Mouse (Mus musculus) heart, adult 11 months (tissue): ENCODE data around the gene Gtf2ird2.

Experiments
- DNase-seq: peaks from one replicate; pipeline ENCODE4 v3.0.0; 2022

The Gtf2ird2 gene

DNA sequence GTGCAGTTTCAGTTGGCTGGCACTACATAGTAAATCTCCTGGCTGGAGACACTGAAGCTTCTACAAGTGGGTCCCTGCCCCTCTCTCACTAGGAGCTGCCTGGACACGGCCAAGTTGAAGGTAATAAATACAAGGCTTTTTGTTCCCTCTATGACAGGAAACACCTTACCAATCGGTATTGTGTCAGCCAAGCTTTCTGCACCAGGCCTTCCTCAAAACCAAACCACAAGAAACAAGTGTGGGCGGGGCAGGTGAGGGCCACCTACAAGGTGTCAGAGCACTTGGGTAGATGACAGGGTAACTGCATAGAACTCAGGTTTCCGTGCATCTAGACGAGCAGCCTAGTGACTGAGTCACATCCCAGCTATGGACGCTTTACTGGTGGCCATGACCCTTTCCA lies 53.0 kb downstream of the Gtf2ird2 start:
- no peak for DNase-seq

DNA sequence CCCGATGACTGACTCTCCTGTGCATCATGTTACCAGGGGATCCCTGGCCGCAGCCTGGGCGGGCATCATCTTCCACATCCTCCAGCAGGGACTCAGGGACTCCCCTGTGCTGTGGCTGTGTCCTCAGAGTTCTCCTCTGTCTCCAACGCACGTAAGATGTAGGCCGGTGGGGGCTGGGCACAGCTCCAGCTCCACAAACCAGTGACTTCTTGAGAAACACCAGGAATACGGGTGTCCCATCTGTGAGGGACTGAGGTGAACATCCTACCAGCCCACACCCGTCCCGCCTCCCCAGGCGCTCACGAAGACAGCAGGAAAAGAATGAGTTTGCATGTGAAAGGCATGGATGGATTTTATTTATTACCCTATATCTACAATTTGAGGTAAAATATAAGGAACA lies 53.7 kb downstream of the Gtf2ird2 start:
- DNase-seq = no peak

DNA sequence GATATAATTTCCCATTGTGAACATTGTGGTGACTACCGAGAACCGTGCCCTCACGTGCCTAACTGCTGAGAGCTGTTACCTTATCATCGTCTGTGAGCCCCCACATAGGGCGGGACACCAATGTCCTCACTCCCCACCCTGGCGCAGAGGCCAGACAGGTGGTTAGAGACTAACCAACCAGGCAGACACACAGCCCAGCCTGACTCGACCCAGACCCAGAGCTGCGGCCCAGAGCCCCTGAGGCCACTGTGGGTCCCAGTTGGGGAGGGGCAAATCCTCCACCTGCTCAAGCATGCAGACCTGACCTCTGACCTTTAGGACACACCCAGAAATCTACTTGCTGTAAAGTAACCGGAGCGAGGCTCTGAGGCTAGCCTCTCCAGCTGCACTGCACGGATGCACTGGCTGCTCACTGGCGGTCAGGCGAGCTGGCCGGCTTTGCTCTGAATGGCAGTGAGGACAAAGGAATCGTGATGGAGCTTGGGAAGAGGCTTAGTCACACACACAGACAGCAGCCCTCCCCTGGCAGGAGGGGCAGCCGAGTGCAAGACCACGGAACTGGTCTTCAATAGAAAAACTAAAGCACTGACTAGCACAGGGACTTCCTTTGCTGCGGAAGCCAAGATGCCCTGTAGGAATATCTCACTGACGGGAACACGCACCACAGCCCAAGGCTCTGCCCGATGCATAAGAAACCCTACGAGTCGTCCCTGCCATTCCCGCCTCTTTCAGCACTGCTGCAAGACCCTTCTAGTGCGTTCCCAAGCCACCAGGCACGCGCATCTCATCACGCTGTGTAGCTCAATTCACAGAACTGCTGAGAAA lies 54.3 kb downstream of the Gtf2ird2 start:
- DNase-seq = no peak

DNA sequence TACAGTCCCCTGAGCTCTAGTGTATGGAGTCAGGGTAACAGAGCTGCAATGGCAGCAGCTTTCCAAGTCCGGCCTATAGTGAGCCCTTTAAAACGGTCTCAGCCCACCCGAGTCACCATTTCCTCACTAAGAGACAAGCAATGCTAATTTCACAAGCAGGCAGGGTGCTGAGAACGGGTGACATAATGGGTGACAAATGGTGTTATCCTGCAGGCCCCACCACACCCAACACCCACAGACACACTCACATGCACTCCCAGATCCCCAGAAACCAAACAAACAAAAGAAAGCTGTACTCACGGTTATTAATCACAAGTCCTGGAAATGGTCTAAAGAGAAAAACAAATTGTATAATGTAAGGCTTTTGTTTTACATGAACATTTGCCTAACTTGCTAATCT lies 58.0 kb downstream of the Gtf2ird2 start:
- no peak for DNase-seq

DNA sequence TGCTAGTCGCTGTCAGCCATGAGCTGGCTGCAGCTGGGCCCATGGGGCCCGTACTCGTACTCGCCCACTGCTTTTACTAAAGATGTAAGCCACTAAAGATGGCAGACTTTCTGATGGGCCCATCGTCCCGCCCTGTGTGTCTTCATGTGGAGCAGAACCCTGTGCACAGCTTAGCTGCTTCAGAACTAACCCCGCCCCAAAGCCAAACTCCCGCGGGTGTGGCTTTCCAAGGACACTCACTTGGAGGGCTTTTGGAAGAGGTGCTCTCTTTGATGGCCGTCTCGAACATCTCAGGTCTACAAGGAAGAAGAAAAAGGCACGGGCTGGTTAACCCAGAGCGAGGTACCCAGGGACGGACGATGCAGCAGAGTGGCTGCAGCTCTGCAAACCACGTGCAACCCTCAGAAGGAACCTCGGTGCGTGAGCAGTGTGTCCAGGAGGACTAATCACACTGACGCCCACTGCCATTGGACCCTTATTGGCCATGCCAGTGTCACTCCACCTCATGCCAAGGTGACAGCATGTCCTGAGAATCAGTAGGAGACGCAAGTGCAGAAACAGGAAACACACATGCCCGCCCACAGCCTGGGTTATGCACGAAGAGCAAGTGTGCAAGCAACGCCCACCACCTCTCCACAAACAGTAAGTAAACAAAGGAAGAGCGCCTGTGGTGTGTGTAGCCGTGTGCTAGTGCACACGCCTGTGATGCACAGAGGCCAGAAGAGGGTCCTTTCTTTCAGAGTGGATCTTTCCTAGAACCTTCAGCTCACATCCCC lies 60.0 kb downstream of the Gtf2ird2 start:
- DNase-seq = peak; percentile 75

DNA sequence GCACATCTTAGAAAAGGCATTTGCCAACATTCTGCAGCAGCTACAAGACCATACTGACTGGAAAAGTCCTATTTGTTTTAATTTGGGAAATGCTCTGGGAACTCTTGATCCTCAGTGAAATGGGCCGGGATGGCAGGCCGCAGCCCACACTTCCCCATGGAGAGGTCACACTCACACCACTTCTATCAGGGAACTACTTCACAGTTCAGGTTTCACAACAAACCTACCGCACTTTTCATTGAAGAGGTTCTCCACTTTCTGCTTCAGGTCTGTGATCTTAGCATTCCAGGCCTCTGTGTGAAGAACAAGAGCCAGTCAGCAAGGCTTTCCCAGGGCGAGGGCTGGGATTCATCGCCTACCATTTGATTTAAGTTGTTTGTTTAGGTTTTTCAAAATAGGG lies 61.1 kb downstream of the Gtf2ird2 start:
- DNase-seq = peak; percentile 80

DNA sequence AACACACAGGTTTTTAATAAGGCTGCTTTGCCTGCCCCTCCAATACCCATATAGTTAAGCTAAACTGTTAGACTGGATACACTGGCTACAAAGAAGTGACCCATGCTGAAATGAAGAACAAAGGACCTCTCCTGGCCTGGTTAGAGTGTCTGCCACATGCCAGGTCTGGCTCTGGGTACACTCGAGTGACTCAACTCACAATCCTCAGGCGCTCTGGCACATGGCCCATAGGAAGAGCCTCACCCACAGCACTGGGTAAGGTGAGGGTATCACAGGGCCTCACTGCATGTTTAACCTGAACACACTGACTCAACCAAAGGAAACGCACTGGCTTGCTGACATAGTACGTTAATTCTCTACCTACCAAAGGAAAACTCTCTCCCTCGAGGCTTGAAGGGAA lies 62.3 kb downstream of the Gtf2ird2 start:
- DNase-seq = peak; percentile 72

DNA sequence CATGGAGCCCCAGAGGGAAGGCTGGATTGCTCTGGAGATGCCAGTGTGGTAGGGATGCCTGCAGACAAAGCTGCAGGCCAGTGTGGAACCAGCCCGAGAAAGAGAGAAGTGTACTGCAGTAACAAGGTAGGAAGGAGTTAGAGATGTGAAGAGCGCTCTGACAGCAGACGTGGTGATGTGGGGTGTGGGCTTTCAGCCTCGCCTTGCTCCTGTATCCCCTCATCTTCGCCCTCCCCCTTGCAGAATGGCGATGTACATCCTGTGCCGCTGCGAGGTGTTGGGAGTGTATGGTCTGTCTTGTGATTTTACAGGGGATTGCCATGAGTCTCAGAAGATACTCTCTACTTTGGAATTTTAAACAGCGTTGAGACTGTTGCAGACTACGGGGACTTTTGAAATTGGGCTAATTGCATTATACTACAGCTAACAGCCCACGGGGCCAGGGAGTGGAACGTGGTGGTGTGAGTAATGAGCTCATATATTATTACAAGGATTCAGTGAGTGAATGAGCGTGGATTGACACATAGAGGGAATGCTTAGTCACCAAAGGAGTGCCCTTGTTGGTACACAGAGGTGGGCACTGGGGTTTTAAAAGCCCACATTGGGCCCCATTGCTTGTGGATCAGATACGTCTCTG lies 64.9 kb downstream of the Gtf2ird2 start:
- DNase-seq = peak; percentile 77

DNA sequence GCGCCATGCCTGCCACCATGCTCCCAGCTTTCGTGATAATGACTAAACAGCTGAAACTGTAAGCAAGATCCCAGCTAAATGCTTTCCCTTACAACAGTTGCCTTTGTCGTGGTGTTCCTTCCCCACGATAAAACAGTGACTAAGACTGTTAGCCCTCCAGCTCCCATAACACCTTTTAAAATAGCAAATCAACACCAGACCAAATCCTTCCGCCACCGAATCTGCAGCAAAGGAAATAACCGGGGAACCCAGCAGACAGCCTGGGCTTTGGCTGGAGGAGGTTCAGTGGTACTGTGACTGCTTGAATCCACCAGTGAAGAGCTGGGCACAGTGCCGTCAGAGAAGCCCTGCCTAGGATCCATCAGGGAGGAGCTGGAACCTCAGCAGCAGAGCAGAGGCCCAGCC lies 65.4 kb downstream of the Gtf2ird2 start:
- peak; percentile 70 for DNase-seq

DNA sequence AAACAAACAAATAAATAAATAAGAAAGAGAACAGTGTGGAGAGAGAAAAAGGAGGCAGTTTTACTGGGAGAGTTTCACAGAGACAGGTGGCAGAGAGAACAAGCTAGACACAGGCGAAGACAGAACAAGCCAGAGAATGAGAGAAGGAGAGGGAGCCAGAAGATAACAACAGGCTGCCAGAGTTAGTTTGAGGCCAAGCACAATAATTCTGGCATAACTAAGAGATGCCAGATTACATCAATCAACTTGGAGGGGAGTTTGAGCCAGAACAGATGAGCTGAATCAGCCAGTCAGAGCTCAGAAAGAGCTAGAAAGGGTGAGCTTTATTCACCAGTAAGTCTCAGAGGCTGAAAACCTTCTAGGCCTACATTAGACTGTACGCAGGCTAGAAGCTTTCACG lies 66.8 kb downstream of the Gtf2ird2 start:
- no peak for DNase-seq

DNA sequence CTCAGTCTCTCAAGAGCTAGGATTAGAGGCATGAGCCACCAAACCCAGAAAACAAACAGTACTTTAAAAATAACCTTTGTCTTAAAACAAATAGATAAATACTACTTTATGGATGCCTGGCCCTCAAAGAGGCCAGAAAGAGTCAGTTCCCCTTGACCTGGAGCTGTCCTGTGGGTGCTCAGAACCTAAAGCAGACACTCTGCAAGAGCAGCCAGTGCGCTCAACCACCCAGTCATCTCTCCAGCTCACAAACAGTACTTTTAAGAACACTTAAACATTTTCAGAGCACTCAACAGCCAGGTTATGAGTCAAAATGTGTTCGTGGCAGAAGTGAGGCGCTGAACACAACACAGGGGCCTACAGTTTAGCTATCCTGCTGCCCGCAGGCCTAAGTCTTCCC lies 67.3 kb downstream of the Gtf2ird2 start:
- DNase-seq = no peak

DNA sequence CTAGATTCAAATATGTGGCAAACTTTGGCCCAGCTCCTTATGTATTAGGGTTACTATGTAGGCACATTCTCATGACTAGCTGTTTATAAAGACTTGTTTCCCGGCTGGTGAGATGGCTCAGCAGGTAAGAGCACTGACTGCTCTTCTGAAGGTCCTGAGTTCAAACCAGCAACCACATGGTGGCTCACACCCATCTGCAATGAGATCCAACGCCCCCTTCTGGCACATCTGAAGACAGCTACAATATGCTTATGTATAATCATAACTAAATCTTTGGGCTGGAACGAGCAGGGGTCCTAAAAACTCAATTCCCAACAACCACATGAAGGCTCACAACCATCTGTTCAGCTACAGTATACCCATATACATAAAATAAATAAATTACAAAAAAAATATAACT lies 70.0 kb downstream of the Gtf2ird2 start:
- DNase-seq = peak; percentile 76

DNA sequence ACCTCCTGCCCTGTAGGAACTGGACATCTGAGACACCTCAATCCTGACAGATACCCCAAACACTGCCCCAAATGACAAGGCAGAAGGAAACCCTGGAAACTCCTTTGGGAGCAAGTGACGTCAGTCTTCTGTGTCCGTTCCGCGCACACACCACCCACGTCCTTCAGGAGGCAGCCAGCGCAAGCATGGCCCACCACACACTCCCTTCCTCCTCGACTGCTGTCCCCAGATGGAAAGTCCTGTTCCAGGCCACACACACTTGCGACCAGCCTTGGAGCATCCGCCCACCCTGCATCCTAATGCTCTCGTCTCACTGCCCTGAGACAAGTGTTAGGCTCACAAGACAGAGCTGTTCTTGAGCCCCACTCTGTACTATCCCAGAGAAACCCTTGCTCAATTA lies 71.5 kb downstream of the Gtf2ird2 start:
- peak; percentile 85 for DNase-seq

DNA sequence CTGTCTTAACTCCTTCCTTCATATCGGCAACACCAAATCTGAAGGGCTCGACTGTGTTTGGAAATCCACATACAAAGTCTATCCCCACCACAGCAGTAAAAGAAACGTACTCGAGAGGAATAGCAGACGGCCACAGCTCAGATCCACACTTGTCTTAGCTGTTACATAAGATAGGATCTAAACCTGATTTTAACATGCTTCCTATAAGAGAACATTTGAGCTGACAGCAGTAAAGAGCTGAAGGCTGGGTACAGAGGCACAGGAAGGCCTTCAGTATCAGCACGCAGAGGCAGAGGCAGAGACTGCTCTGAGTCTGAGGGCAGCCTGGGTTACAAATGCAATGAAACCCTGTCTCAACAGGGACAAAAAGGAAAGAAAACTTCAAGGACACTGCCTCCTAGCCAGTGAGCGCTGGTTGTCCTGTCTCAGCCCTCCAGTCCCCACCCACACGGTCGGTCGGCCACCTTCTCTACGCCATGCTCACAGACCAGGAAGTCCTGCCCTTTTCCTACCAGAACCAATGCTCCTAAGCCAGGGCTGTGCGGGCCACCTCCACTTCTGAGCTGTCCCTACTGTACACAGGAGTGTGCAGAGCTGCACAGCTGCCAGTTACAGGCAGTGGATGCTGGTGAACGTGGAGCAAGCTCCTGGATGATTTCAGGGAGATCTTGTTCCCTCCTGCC lies 73.7 kb downstream of the Gtf2ird2 start:
- DNase-seq = peak; percentile 79

DNA sequence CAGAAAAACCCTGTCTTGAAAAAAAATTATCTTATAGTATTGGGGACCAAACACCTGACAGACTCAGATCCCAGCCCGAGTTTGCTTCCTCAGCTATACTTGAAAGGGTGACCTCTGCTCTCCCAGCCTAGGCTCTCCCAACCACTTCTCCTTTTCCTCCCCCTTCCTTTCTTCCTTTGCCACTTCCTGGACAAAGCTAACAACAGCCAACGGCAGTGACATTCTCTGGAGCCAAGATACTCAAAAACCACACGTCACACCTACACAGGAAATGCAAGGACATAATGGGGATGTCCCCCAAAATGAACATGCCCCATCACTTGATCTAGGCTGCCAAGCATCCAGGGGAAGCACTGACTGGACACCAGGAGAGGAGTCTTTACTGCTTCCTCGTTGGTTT lies 74.6 kb downstream of the Gtf2ird2 start:
- peak; percentile 77 for DNase-seq

DNA sequence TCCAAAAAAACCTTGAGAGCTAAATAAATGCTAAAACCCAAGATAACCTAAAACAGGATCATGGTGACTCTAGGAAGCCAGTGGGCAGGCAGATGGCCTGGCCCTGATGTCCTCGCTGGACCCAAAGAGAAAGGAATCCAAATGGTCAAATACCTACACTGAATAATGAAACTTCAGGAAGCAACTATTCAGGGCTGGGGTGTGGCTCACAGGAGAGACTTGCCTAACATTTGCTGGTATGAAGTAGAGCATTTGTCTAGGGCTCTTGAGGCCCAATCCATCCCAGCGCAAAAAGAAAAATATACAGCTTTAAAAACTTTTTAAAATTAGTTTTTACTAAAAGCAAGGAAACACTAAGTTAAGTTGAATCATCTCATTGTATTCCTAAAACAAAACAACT lies 75.1 kb downstream of the Gtf2ird2 start:
- no peak for DNase-seq

DNA sequence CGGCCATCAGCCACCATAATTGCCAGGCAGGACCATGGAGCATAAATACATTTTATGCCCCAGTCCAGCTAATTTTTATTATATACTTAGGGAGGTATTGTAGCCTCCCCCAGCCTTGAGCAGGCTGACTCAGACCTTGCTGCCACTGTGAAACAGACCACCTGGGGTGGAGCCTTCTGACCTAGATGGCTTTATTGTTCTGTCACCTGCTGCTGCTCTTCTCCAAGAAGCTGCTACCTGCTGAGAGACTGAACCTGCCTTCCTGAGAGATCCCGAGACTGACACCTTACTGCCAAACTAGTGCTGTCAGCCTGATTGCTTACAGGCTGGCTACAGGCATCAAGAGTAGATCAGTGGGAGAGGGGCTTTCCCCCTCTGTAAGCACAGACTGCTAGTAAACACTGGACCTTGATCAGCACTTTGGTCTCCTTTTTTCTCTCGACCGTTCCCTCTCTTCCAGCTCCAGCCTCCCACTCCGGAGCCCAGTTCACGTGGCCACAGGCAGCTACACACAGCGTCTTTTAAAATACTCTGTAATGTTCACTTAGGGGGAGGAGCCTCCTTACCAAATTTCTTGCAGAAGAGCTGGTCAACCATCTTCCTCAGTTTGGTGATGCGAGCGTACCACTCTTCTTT lies 76.3 kb downstream of the Gtf2ird2 start:
- peak; percentile 82 for DNase-seq

DNA sequence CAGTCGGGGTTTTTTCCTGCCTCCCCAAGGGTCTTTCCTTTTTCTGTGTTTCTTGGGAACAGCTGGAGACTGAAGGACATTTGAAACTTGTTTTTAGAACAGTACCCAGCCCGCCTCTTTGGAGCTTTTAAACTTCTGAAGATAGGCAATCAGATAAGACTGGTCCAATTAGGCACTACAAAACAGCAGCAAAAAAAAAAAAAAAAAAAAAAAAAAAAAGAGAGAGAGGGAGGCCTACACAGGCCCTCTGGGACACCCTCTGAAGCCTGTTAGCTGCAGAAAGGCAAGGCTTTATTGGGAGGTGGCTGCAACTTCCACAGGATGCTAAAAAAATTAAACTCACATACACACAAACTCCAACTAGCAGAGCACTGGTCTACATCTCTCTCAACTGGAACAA lies 82.1 kb downstream of the Gtf2ird2 start:
- DNase-seq = no peak

DNA sequence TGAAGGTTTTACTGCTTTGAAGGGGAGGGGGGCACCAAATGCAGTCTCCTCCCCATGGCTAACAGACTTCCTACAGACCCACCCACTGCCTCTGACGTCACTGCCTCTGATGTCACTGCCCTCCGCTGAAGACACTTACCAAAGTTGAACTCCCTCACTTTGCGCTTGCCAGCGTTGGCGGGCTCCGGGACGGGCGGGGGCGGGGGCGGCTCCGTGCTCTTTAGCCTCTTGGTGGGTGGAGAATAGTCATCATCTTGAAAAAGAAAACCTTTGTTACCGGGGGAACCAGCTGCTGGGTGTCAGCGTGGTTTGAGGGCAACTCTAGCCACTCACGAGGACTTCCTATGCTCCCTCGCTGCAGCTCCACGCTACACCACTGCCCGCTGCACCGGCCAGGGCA lies 82.6 kb downstream of the Gtf2ird2 start:
- peak; percentile 88 for DNase-seq

DNA sequence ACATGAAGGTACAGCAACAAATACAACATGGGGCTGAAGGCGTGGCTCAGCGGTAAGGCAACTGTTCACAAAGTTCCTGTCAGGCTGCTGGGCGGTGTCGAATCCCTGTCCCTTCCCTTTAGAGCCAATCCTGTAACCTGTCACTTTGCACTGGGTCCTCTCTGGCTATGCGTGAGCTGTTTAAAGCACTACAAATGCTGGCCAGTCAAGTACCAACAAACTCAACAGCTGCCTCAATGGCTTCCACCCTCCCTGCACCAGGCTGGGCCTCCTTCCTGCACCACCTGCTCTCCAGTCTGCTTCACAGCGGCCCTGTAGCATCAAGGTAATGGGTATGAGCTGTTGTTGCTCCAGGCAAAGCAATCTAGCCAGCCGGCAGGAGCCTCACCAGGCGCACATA lies 84.9 kb downstream of the Gtf2ird2 start:
- no peak for DNase-seq

DNA sequence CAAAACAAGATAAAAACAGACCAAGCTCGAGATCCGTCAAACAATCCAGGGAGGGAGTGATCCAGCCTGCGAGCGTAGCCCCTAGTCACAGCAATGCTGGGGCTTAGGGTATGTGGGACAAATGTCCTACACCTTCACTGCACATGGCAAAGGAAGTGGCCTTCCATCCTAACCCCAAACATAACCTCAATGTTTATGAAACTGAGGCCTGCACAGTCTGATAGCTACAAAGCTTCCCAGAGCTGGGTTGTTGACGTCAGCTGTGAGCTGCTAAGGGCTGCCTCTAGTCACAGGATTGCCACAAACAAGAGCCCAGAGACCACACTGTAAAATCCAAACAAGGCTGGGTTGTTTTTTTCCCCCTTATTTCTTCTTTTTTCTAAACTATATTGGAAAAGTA lies 85.9 kb downstream of the Gtf2ird2 start:
- no peak for DNase-seq

DNA sequence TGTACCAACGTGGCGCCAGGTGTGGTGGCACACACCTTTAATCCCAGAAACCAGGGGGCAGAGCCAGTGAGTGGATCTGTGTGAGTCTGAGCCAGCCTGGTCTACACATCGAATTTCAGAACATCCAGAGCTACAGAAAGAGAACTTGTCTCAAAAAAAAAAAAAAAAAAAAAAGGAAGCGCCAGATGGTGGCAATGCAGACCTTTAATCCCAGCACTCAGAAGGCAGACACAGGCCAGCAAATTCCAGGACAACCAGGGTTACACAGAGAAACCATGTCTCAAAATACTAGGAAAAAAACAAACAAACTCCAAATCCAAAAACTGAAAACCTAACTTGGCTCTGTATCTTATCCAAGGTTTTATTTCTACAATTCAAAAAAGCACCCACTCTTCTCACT lies 86.7 kb downstream of the Gtf2ird2 start:
- no peak for DNase-seq

DNA sequence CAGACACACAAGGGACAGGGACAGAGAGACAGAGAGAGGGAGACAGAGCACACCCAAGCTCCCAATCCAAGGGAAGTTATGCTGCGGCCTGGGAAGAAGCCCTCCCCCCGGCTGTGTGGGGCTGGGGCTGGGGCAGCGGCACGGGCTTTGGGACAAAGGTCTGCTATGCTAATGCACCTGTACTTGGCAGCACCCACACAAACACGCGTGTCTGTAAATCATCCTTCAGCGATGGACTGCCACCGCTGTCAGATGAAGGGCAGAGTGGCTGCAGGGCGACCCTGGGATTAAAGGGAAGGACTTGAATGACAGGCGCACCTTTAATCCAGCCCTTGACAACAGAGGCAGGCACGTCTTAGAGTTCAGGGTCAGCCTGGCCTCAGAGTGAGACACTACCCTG lies 87.6 kb downstream of the Gtf2ird2 start:
- DNase-seq = peak; percentile 85
